Mouse (Mus musculus) forebrain, embryonic 12.5 days (tissue): ENCODE measurements at regions not wholly inside any gene's neighbourhood (a gene's known extent, or its start where the extent isn't known, plus 50 kb on each side); places are given as distances from the start of the nearest gene placed in this dataset.

Experiments used
- ATAC-seq: fragments of 200-750 bp; cut with Nextera tagmentation; 2 replicates; pipeline ENCODE4 v1.8.0; 2017; ENCODE audit warnings: moderate TSS enrichment; ENCODE audit not compliant: low FRiP score
- H3K27ac ChIP-seq: fragments of 300-500 bp; sonication (generic); 2 replicates; pipeline ENCODE4 v1.5.1; 2016; ENCODE audit warnings: mild to moderate bottlenecking
- H3K27me3 ChIP-seq: fragments of 300-500 bp; sonication (generic); 2 replicates; pipeline ENCODE4 v1.6.1; 2016; ENCODE audit warnings: mild to moderate bottlenecking
- H3K36me3 ChIP-seq: fragments of 300-500 bp; sonication (generic); replicated peaks from 2 replicates; pipeline ENCODE4 v1.6.1; 2016; ENCODE audit warnings: mild to moderate bottlenecking
- H3K4me1 ChIP-seq: fragments of 300-500 bp; sonication (generic); 2 replicates; pipeline ENCODE4 v1.6.1; 2016
- H3K4me2 ChIP-seq: fragments of 300-500 bp; sonication (generic); 2 replicates; pipeline ENCODE4 v1.6.1; 2016; ENCODE audit warnings: mild to moderate bottlenecking, moderate library complexity
- H3K4me3 ChIP-seq: fragments of 300-500 bp; sonication (generic); replicated peaks from 2 replicates; pipeline ENCODE4 v1.5.1; 2016; ENCODE audit warnings: mild to moderate bottlenecking
- H3K9ac ChIP-seq: fragments of 300-500 bp; sonication (generic); 2 replicates; pipeline ENCODE4 v1.6.1; 2016; ENCODE audit warnings: mild to moderate bottlenecking
- H3K9me3 ChIP-seq: fragments of 300-500 bp; sonication (generic); 2 replicates; pipeline ENCODE4 v1.6.1; 2016
- WGBS: fragments of 180-500 bp; shearing (Covaris S2); methylation state at CpG from one replicate; pipeline ENCODE4 v1.1.7; 2016; 5-methylcytosine and 5-hydroxymethylcytosine counted together

- Histone ChIP-seq H3K9ac (no peak overlapping the region), H3K4me2 (no peak overlapping the region), H3K36me3 (no peaks in the 10 kb centered on the region), H3K27ac (no peak overlapping the region), H3K9me3 (no peaks in the 10 kb centered on the region), H3K4me3 (no peak overlapping the region), H3K4me1 (no peaks in the 10 kb centered on the region), H3K27me3 (no peaks in the 10 kb centered on the region)
- no peak for ATAC-seq
- WGBS, result 32% methylated on average over 3 of the region's 3 CpGs
These were observed 115.4 kb upstream of the Sorcs3 start for GRCm38 (mm10) chr19:48090393-48090792.

- Histone ChIP-seq H3K27ac (no peak overlapping the region), H3K36me3 (no peaks in the 10 kb centered on the region), H3K27me3 (no peaks in the 10 kb centered on the region), H3K4me2 (no peak overlapping the region), H3K9me3 (no peaks in the 10 kb centered on the region), H3K4me1 (no peaks in the 10 kb centered on the region; the same call in 1 of the 2 replicates), H3K4me3 (no peak overlapping the region), H3K9ac (no peak overlapping the region)
- ATAC-seq, result no peak
- WGBS, result 75% methylated on average over 5 of the region's 5 CpGs
These were observed 108.5 kb upstream of the Sorcs3 start for GRCm38 (mm10) chr19:48097363-48097762.

GRCm38 (mm10) chr19:48097942-48098596, 107.8 kb upstream of the Sorcs3 start:
- Histone ChIP-seq H3K9ac (no peak overlapping the region), H3K27me3 (no peaks in the 10 kb centered on the region), H3K4me1 (no peaks in the 10 kb centered on the region; the same call in 1 of the 2 replicates), H3K36me3 (no peaks in the 10 kb centered on the region), H3K4me3 (no peak overlapping the region), H3K9me3 (no peaks in the 10 kb centered on the region), H3K27ac (no peak overlapping the region), H3K4me2 (no peak overlapping the region)
- ATAC-seq, result no peak
- WGBS, result 69% methylated on average over 5 of the region's 5 CpGs

GRCm38 (mm10) chr19:48100991-48101390, 104.8 kb upstream of the Sorcs3 start:
- 95% methylated on average over 6 of the region's 6 CpGs for WGBS
- Histone ChIP-seq H3K4me1 (no peaks in the 10 kb centered on the region; the same call in 1 of the 2 replicates), H3K27ac (no peak overlapping the region), H3K36me3 (no peaks in the 10 kb centered on the region), H3K4me2 (no peak overlapping the region), H3K4me3 (no peak overlapping the region), H3K27me3 (no peaks in the 10 kb centered on the region), H3K9me3 (no peaks in the 10 kb centered on the region), H3K9ac (no peak overlapping the region)
- no peak for ATAC-seq

- no peak for ATAC-seq
- Histone ChIP-seq H3K36me3 (no peaks in the 10 kb centered on the region), H3K9me3 (no peaks in the 10 kb centered on the region), H3K4me1 (peaks cover 10% of the 10 kb centered on the region), H3K27me3 (no peaks in the 10 kb centered on the region), H3K4me2 (no peak overlapping the region), H3K4me3 (no peak overlapping the region), H3K9ac (no peak overlapping the region), H3K27ac (no peak overlapping the region)
- 76% methylated on average over 9 of the region's 9 CpGs for whole genome bisulfite sequencing
These were observed 90.7 kb upstream of the Sorcs3 start for GRCm38 (mm10) chr19:48115155-48115554.

- Histone ChIP-seq H3K36me3 (no peaks in the 10 kb centered on the region), H3K4me2 (no peak overlapping the region), H3K27ac (no peak overlapping the region), H3K9ac (no peak overlapping the region), H3K9me3 (no peaks in the 10 kb centered on the region), H3K4me1 (peaks cover 10% of the 10 kb centered on the region), H3K4me3 (no peak overlapping the region), H3K27me3 (no peaks in the 10 kb centered on the region)
- no peak for ATAC-seq
- 48% methylated on average over 8 of the region's 8 CpGs for WGBS
These were observed 90.1 kb upstream of the Sorcs3 start for GRCm38 (mm10) chr19:48115728-48116127.

- Histone ChIP-seq H3K27ac (no peak overlapping the region), H3K4me3 (no peak overlapping the region), H3K27me3 (no peaks in the 10 kb centered on the region), H3K9me3 (no peaks in the 10 kb centered on the region), H3K4me1 (peaks cover 10% of the 10 kb centered on the region; the same call in 1 of the 2 replicates), H3K9ac (no peak overlapping the region), H3K4me2 (no peak overlapping the region), H3K36me3 (no peaks in the 10 kb centered on the region)
- 15% methylated on average over 4 of the region's 4 CpGs for WGBS
- ATAC-seq, result no peak
These were observed 89.1 kb upstream of the Sorcs3 start for GRCm38 (mm10) chr19:48116689-48117088.

- H3K9me3 ChIP-seq, result no peaks in the 10 kb centered on the region
- no peak overlapping the region for H3K4me2 ChIP-seq
- H3K27ac ChIP-seq, result no peak overlapping the region
- peaks cover 10% of the 10 kb centered on the region; the same call in 1 of the 2 replicates for H3K4me1 ChIP-seq
- 81% methylated on average over 4 of the region's 4 CpGs for WGBS
- no peaks in the 10 kb centered on the region for H3K27me3 ChIP-seq
- ATAC-seq, result no peak
- no peak overlapping the region for H3K9ac ChIP-seq
- H3K36me3 ChIP-seq, result no peaks in the 10 kb centered on the region
- no peak overlapping the region for H3K4me3 ChIP-seq
These were observed 88.2 kb upstream of the Sorcs3 start for GRCm38 (mm10) chr19:48117646-48118045.

- H3K36me3 ChIP-seq, result no peaks in the 10 kb centered on the region
These were observed 83.5 kb upstream of the Sorcs3 start for GRCm38 (mm10) chr19:48122281-48122680.

GRCm38 (mm10) chr19:48123777-48124176, 82.0 kb upstream of the Sorcs3 start:
- WGBS, result 84% methylated on average over 4 of the region's 4 CpGs
- Histone ChIP-seq H3K4me3 (no peak overlapping the region), H3K4me1 (no peaks in the 10 kb centered on the region), H3K36me3 (no peaks in the 10 kb centered on the region), H3K27ac (no peak overlapping the region), H3K27me3 (no peaks in the 10 kb centered on the region), H3K9ac (no peak overlapping the region), H3K4me2 (no peak overlapping the region), H3K9me3 (no peaks in the 10 kb centered on the region)
- no peak for ATAC-seq

More at GRCm38 (mm10) chr19:48122281-48122680, 83.5 kb upstream of the Sorcs3 start:
- Histone ChIP-seq H3K9ac (no peak overlapping the region), H3K27ac (no peak overlapping the region), H3K4me3 (no peak overlapping the region), H3K9me3 (no peaks in the 10 kb centered on the region), H3K4me2 (no peak overlapping the region), H3K27me3 (no peaks in the 10 kb centered on the region), H3K4me1 (no peaks in the 10 kb centered on the region)
- ATAC-seq, result no peak
- 92% methylated on average over 11 of the region's 11 CpGs for WGBS

- H3K27me3 ChIP-seq, result no peaks in the 10 kb centered on the region
These were observed 80.1 kb upstream of the Sorcs3 start for GRCm38 (mm10) chr19:48125731-48126130.

GRCm38 (mm10) chr19:48128089-48128488, 77.7 kb upstream of the Sorcs3 start:
- Histone ChIP-seq H3K4me1 (no peaks in the 10 kb centered on the region), H3K4me2 (no peak overlapping the region), H3K27ac (no peak overlapping the region), H3K9ac (no peak overlapping the region), H3K4me3 (no peak overlapping the region), H3K9me3 (no peaks in the 10 kb centered on the region), H3K27me3 (no peaks in the 10 kb centered on the region), H3K36me3 (no peaks in the 10 kb centered on the region)
- WGBS, result 55% methylated on average over 12 of the region's 12 CpGs
- ATAC-seq, result no peak

More at GRCm38 (mm10) chr19:48125731-48126130, 80.1 kb upstream of the Sorcs3 start:
- no peaks in the 10 kb centered on the region for H3K4me1 ChIP-seq
- 85% methylated on average over 6 of the region's 6 CpGs for WGBS
- ATAC-seq, result no peak
- no peak overlapping the region for H3K27ac ChIP-seq
- no peaks in the 10 kb centered on the region for H3K9me3 ChIP-seq
- H3K4me3 ChIP-seq, result no peak overlapping the region
- no peak overlapping the region for H3K9ac ChIP-seq
- H3K36me3 ChIP-seq, result no peaks in the 10 kb centered on the region
- H3K4me2 ChIP-seq, result no peak overlapping the region

- no peak overlapping the region for H3K4me2 ChIP-seq
- H3K27ac ChIP-seq, result no peak overlapping the region
- WGBS, result 92% methylated on average over 8 of the region's 8 CpGs
- no peaks in the 10 kb centered on the region for H3K36me3 ChIP-seq
- no peaks in the 10 kb centered on the region for H3K4me1 ChIP-seq
- H3K9me3 ChIP-seq, result no peaks in the 10 kb centered on the region
- ATAC-seq, result no peak
- no peak overlapping the region for H3K4me3 ChIP-seq
- H3K27me3 ChIP-seq, result no peaks in the 10 kb centered on the region
- H3K9ac ChIP-seq, result no peak overlapping the region
These were observed 69.6 kb upstream of the Sorcs3 start for GRCm38 (mm10) chr19:48136231-48136630.
